Mouse (Mus musculus) thymus, adult 2 months (tissue): ENCODE results near the gene Fam135a.

Experiments
- CTCF ChIP-seq: fragments of 200-500 bp; IDR thresholded peaks from 2 replicates; pipeline ENCODE4 v1.5.1; 2012; ENCODE audit warnings: mild to moderate bottlenecking, control low read depth, low read length, moderate library complexity, borderline replicate concordance; ENCODE audit not compliant: control insufficient read depth, poor library complexity, insufficient read depth; ENCODE audit errors: extremely low read depth
- POLR2A ChIP-seq: fragments of 200-500 bp; IDR thresholded peaks from 2 replicates; pipeline ENCODE4 v1.6.1; 2012; ENCODE audit warnings: mild to moderate bottlenecking, low read length, control low read depth, moderate library complexity; ENCODE audit not compliant: control insufficient read depth, poor library complexity, insufficient read depth; ENCODE audit errors: extremely low read depth

DNA sequence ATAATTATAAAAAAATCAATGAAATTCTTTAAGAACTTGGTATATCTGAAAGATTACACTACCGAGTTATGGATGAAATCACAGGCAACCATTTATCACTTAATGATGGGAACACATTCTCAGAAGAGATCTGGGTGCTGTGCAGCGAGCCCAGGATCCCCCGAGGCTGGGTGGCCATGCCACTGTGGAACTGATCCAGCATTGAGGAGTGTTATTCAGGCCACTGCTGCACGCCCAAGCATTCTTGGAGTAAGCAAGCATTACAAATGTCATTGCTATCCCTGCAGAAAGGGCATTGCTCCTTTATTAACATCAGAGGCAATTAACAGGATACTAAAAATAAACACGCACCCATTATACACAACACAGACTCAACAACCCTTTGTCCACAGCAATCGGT, 89.3 kb downstream of the Fam135a start:
- TF ChIP-seq CTCF: no peak
- no peak for TF ChIP-seq POLR2A
